Mouse (Mus musculus) megakaryocyte, adult 5-6 weeks (primary cell): ENCODE data around the gene Acad10. TPM values are rescaled to one million over a fixed set of nuclear protein-coding genes. Genes with fewer than 3 reads are reported as not detected.
"Not testable (repeated sequence)": the region's sequence is repeated elsewhere in the genome, so short reads cannot be mapped to it uniquely, and the experiment has no call there.

ENCODE experiments used
- ATAC-seq: 2 replicates; pipeline ENCODE4 v1.8.0; 2016; ENCODE audit warnings: mild to moderate bottlenecking, inconsistent platforms; ENCODE audit not compliant: poor library complexity, severe bottlenecking
- total RNA-seq, 2 experiments: library from RNA; stranded (forward) in 1 of 2; stranded (reverse) in 1 of 2; fragments of 153-499, 151-499 nt in 1 of 2; fragments of 221-1000, 200-1000 nt in 1 of 2; gene quantifications; 2 replicates each; pipeline versions ENCODE4 v1.2.3 to v1.2.4; 2015 to 2017

Acad10 gene
- total RNA-seq (2015) (0.46 and 0.60 TPM in 2 replicates), total RNA-seq (2017) (0.69 and 1.4 TPM in 2 replicates)

- peak; percentile 90 for ATAC-seq
Observed at GRCm38 (mm10) chr5:121660059-121660896, at the start of gene Acad10, which contains the start of gene Brap. TSS of gene Acad10 (minus strand) at chr5:121660514. TSS of gene Brap (plus strand) at chr5:121660563.

GRCm38 (mm10) chr5:121704512-121705248 lies 44.4 kb upstream of the Acad10 start:
- ATAC-seq: no peak

GRCm38 (mm10) chr5:121703341-121703740 lies 43.0 kb upstream of the Acad10 start:
- no peak for ATAC-seq

GRCm38 (mm10) chr5:121701111-121701769 lies 40.9 kb upstream of the Acad10 start:
- ATAC-seq: no peak; the same call in 1 of the 2 replicates

- no peak for ATAC-seq
Observed at GRCm38 (mm10) chr5:121700496-121700895, 40.2 kb upstream of the Acad10 start.

GRCm38 (mm10) chr5:121699891-121700290 lies 39.6 kb upstream of the Acad10 start:
- ATAC-seq: no peak

GRCm38 (mm10) chr5:121696761-121697160 lies 36.4 kb upstream of the Acad10 start:
- no peak for ATAC-seq

GRCm38 (mm10) chr5:121692897-121693296 lies 32.6 kb upstream of the Acad10 start:
- no peak for ATAC-seq

GRCm38 (mm10) chr5:121691436-121691835 lies 31.1 kb upstream of the Acad10 start:
- not testable (repeated sequence) for ATAC-seq

- ATAC-seq: peak; percentile 30; the same call in 1 of the 2 replicates
Observed at GRCm38 (mm10) chr5:121690482-121691211, 30.3 kb upstream of the Acad10 start.

- no peak for ATAC-seq
Observed at GRCm38 (mm10) chr5:121686113-121686898, 26.0 kb upstream of the Acad10 start.

GRCm38 (mm10) chr5:121685495-121685894 lies 25.2 kb upstream of the Acad10 start:
- no peak for ATAC-seq

- ATAC-seq: no peak
Observed at GRCm38 (mm10) chr5:121682250-121682649, 21.9 kb upstream of the Acad10 start.

- no peak for ATAC-seq
Observed at GRCm38 (mm10) chr5:121670412-121670811, 10.1 kb upstream of the Acad10 start.

- no peak for ATAC-seq
Observed at GRCm38 (mm10) chr5:121668411-121668810, 8.1 kb upstream of the Acad10 start.

GRCm38 (mm10) chr5:121667067-121667466 lies 6.8 kb upstream of the Acad10 start:
- ATAC-seq: no peak

- no peak for ATAC-seq
Observed at GRCm38 (mm10) chr5:121664971-121665370, 4.7 kb upstream of the Acad10 start.

GRCm38 (mm10) chr5:121664078-121664477 lies 3.8 kb upstream of the Acad10 start:
- ATAC-seq: no peak

GRCm38 (mm10) chr5:121663456-121663855 lies 3.1 kb upstream of the Acad10 start:
- no peak for ATAC-seq

- ATAC-seq: no peak
Observed at GRCm38 (mm10) chr5:121661494-121661893, 1.2 kb upstream of the Acad10 start.
